Mouse (Mus musculus) midbrain, embryonic 16.5 days (tissue): ENCODE results near the gene Gm28360. TPM values are rescaled to one million over a fixed set of nuclear protein-coding genes. Genes with fewer than 3 reads are reported as not detected.
"Not testable (repeated sequence)": the region's sequence is repeated elsewhere in the genome, so short reads cannot be mapped to it uniquely, and the experiment has no call there.

Experiments
- ATAC-seq: fragments of 200-750 bp; cut with Nextera tagmentation; 2 replicates; pipeline ENCODE4 v1.8.0; 2017; ENCODE audit warnings: moderate TSS enrichment
- H3K27ac ChIP-seq: fragments of 300-500 bp; sonication (generic); 2 replicates; pipeline ENCODE4 v1.5.1; 2014; ENCODE audit warnings: mild to moderate bottlenecking, low read length, mixed read lengths
- H3K27me3 ChIP-seq: fragments of 300-500 bp; sonication (generic); 2 replicates; pipeline ENCODE4 v1.6.1; 2014; ENCODE audit warnings: low read depth, low read length, mixed read lengths; ENCODE audit not compliant: control insufficient read depth, insufficient read depth
- H3K36me3 ChIP-seq: fragments of 300-500 bp; sonication (generic); 2 replicates; pipeline ENCODE4 v1.6.1; 2014; ENCODE audit warnings: mild to moderate bottlenecking, low read length, moderate library complexity, mixed read lengths; ENCODE audit not compliant: control insufficient read depth, insufficient read depth
- H3K4me1 ChIP-seq: fragments of 300-500 bp; sonication (generic); 2 replicates; pipeline ENCODE4 v1.6.1; 2014; ENCODE audit warnings: mild to moderate bottlenecking, low read length, mixed read lengths; ENCODE audit not compliant: control insufficient read depth, insufficient read depth
- H3K4me2 ChIP-seq: fragments of 300-500 bp; sonication (generic); 2 replicates; pipeline ENCODE4 v1.6.1; 2014; ENCODE audit warnings: mild to moderate bottlenecking, low read length, mixed read lengths
- H3K4me3 ChIP-seq: fragments of 300-500 bp; sonication (generic); 2 replicates; pipeline ENCODE4 v1.5.1; 2014; ENCODE audit warnings: low read depth, mild to moderate bottlenecking, low read length, moderate library complexity, mixed read lengths
- H3K9ac ChIP-seq: fragments of 300-500 bp; sonication (generic); 2 replicates; pipeline ENCODE4 v1.6.1; 2014; ENCODE audit warnings: low read depth, low read length, mixed read lengths
- H3K9me3 ChIP-seq: fragments of 300-500 bp; sonication (generic); replicated peaks from 2 replicates; pipeline ENCODE4 v1.6.1; 2014; ENCODE audit warnings: mild to moderate bottlenecking, low read length, mixed read lengths; ENCODE audit not compliant: control insufficient read depth, poor library complexity, severe bottlenecking
- WGBS: fragments of 180-500 bp; shearing (Covaris S2); extraction: QIAGEN DNeasy Blood & Tissue Kit; methylation state at CpG from one replicate; pipeline ENCODE4 v1.1.7; 2014; 5-methylcytosine and 5-hydroxymethylcytosine counted together
- polyA plus RNA-seq: library from polyadenylated mRNA; unstranded; fragments of >200 nt; fragmentation: Nextera tagmentation; extraction: Ambion mirVana; gene quantifications from 2 replicates; pipeline ENCODE4 v1.2.1, GENCODE M21; 2015

The Gm28360 gene
- polyA plus RNA-seq, result not detected in 2 replicates

DNA sequence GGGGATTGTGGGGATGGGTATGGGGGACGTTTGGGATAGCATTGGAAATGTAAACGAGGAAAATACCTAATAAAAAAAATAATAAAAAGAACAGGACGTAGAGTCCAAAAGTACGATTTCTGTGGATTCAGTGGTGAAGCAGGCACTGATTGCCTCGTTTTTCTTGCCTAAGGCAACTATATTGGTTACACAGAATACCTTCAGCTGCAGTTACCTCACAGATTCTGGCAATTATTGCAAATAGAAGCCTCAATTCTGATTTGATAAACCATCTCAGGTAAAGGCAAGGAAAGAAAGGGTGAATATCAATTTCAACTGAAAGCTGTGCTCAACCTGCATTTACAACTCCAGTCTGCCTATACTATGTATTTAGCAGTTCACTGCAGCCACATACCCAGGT is at the start of gene Gm28360:
Gene Gm28360, plus strand, starts transcription at position 301 of the 400 bp plus-strand sequence.
- 65% methylated on average over 5 of the region's 5 CpGs for WGBS
- H3K36me3 ChIP-seq, H3K27me3 ChIP-seq, H3K9me3 ChIP-seq, H3K4me3 ChIP-seq, H3K4me2 ChIP-seq, H3K27ac ChIP-seq, H3K4me1 ChIP-seq, H3K9ac ChIP-seq, ATAC-seq: not testable (repeated sequence)

DNA sequence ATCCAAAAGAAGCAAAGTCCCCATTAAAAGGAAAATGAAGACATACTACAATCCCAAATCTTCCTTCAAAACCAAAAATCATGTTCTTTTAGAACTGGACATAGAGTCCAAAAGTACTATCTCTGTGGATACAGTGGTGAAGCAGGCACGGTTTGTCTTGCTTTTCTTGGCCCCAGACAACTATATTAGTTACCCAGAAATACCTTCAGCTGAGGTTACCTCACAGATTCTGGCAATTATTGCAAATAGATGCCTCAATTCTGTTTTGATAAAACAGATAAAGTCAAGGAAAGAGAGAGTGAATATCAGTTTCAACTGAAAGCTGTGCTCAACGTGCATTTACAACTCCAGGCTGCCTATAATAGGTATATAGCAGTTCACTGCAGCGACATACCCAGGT is 49.0 kb upstream of the Gm28360 start, which contains the start of gene B020011L13Rik:
Gene B020011L13Rik, plus strand, starts transcription at position 301 of the 400 bp plus-strand sequence.
- not testable (repeated sequence) for H3K9ac ChIP-seq, H3K4me3 ChIP-seq, H3K36me3 ChIP-seq, H3K27ac ChIP-seq, H3K27me3 ChIP-seq, ATAC-seq, H3K4me2 ChIP-seq, H3K9me3 ChIP-seq, H3K4me1 ChIP-seq
- WGBS, result 62% methylated on average over 3 of the region's 3 CpGs

GRCm38 (mm10) chr1:117816271-117816670 is 13.6 kb upstream of the Gm28360 start:
- not testable (repeated sequence) for H3K9ac ChIP-seq, H3K27ac ChIP-seq, H3K9me3 ChIP-seq, H3K36me3 ChIP-seq, H3K4me2 ChIP-seq, H3K27me3 ChIP-seq, H3K4me3 ChIP-seq, ATAC-seq, H3K4me1 ChIP-seq

DNA sequence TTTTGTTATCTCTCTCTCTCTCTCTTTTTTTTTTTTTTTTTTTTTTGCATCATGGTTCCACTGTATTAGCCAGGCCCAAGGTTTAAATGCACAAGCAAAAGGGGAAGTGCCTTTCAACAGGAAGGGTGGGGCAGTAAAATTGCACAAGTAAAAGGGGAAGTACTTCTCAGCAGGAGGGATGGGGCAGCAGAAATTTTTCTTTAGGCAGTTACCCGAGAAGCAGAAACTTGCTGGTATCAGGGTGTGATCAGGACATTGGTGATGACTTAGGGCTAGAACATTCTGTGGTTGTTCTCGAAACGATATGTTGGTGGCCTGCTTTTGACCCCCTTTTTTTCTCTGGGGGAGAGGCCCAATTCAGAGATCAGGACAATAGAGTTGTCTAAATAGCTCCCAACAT is 21.8 kb downstream of the Gm28360 start:
- not testable (repeated sequence) for H3K4me3 ChIP-seq, H3K4me1 ChIP-seq, H3K9ac ChIP-seq, H3K36me3 ChIP-seq, H3K9me3 ChIP-seq, ATAC-seq, H3K27ac ChIP-seq, H3K4me2 ChIP-seq, H3K27me3 ChIP-seq
- WGBS, result 88% methylated on average over 3 of the region's 3 CpGs

Other genes with a start within 250 kb of the Gm28360 start
- not detected in 2 replicates for gene Gm28363, start 132.9 kb upstream of the Gm28360 start, polyA plus RNA-seq
- not detected in 2 replicates for gene B020011L13Rik, start 48.9 kb upstream of the Gm28360 start, polyA plus RNA-seq
- gene Gm28168, start 97.9 kb downstream of the Gm28360 start, polyA plus RNA-seq, result not detected in 2 replicates
- gene Gm7145, start 135.9 kb downstream of the Gm28360 start, polyA plus RNA-seq, result not detected in 2 replicates